Mouse (Mus musculus) neutrophil, adult 5-6 weeks (primary cell): ENCODE measurements at regions not wholly inside any gene's neighbourhood (a gene's known extent, or its start where the extent isn't known, plus 50 kb on each side); places are given as distances from the start of the nearest gene placed in this dataset.
A peak's percentile ranks its signal among the peaks of the same experiment; 100 is the strongest.

Source experiments
- ATAC-seq: fragments of 151-379, 151-347 bp; 2 replicates; pipeline ENCODE4 v1.8.0; 2017; ENCODE audit warnings: mild to moderate bottlenecking, moderate TSS enrichment; ENCODE audit not compliant: insufficient number of reproducible peaks, poor library complexity, low FRiP score, severe bottlenecking; ENCODE audit errors: extremely low read depth

- ATAC-seq, result 0 out of 2 replicates have a peak, but pooled peaks have one; percentile 9
These were observed 269.9 kb downstream of the Rnf144a start for GRCm38 (mm10) chr12:26145085-26145714.

GRCm38 (mm10) chr12:26144616-26145015 is 270.4 kb downstream of the Rnf144a start:
- ATAC-seq, result no peak

- ATAC-seq, result no peak
These were observed 271.6 kb downstream of the Rnf144a start for GRCm38 (mm10) chr12:26143411-26143810.

GRCm38 (mm10) chr12:26130811-26131210 is 284.2 kb downstream of the Rnf144a start:
- ATAC-seq, result no peak

GRCm38 (mm10) chr12:26130011-26130410 is 285.0 kb downstream of the Rnf144a start:
- ATAC-seq, result no peak

- ATAC-seq, result no peak
These were observed 285.5 kb downstream of the Rnf144a start for GRCm38 (mm10) chr12:26129511-26129910.

GRCm38 (mm10) chr12:26128851-26129250 is 286.2 kb downstream of the Rnf144a start:
- ATAC-seq, result no peak

- ATAC-seq, result no peak
These were observed 288.8 kb downstream of the Rnf144a start for GRCm38 (mm10) chr12:26126260-26126659.

- no peak for ATAC-seq
These were observed 290.8 kb downstream of the Rnf144a start for GRCm38 (mm10) chr12:26124211-26124610.

- ATAC-seq, result no peak
These were observed 299.6 kb downstream of the Rnf144a start for GRCm38 (mm10) chr12:26115339-26115912.

- ATAC-seq, result no peak
These were observed 302.7 kb downstream of the Rnf144a start for GRCm38 (mm10) chr12:26112166-26113019.

GRCm38 (mm10) chr12:26109866-26110265 is 305.2 kb downstream of the Rnf144a start:
- ATAC-seq, result no peak

GRCm38 (mm10) chr12:26104372-26104771 is 310.7 kb downstream of the Rnf144a start:
- no peak for ATAC-seq

- ATAC-seq, result no peak
These were observed 312.7 kb downstream of the Rnf144a start for GRCm38 (mm10) chr12:26102384-26102783.

- no peak for ATAC-seq
These were observed 314.9 kb downstream of the Rnf144a start for GRCm38 (mm10) chr12:26100140-26100539.

GRCm38 (mm10) chr12:26099176-26099575 is 315.9 kb downstream of the Rnf144a start:
- ATAC-seq, result no peak

GRCm38 (mm10) chr12:26092311-26092710 is 322.7 kb downstream of the Rnf144a start:
- ATAC-seq, result no peak

- ATAC-seq, result no peak
These were observed 323.2 kb downstream of the Rnf144a start for GRCm38 (mm10) chr12:26091865-26092264.

GRCm38 (mm10) chr12:26088389-26088788 is 326.7 kb downstream of the Rnf144a start:
- ATAC-seq, result no peak

- ATAC-seq, result no peak
These were observed 328.1 kb downstream of the Rnf144a start for GRCm38 (mm10) chr12:26086923-26087322.
